9 mouse cellular contexts compared by ENCODE assay signal in genomic region chr9:45952890-45953289, GRCm38 (mm10). TPM values are rescaled to one million over a fixed set of nuclear protein-coding genes. Genes with fewer than 3 reads are reported as not detected.
A peak's percentile ranks its signal among the peaks of the same experiment; 100 is the strongest.
DNase-seq lines count a peak whose midpoint lies in the region; ATAC-seq and TF ChIP-seq lines count a peak whose summit lies in the region.
"Had no signal": no experiment of that assay in that cellular context is flagged by ENCODE, and none has a peak within 500 bp of the region (broad histone marks: within the 10 kb centered on the region; RNA-seq: fewer than 3 reads in every experiment).

No protein-coding gene starts in this region.

- no peaks in the 10 kb centered on the region for H3K9me3 ChIP-seq in hindbrain, embryonic 10.5 days
- H3K9me3 ChIP-seq in hindbrain, embryonic 11.5 days (ENCODE audit: control insufficient read depth, low read length), result no peaks in the 10 kb centered on the region
- no peaks in the 10 kb centered on the region for H3K9me3 ChIP-seq in intestine, postnatal 0 days (ENCODE audit: control insufficient read depth)
- no peaks in the 10 kb centered on the region for H3K9me3 ChIP-seq in stomach, postnatal 0 days (ENCODE audit: control insufficient read depth, low read length)

- H3K4me2 ChIP-seq in hindbrain, embryonic 11.5 days (replicated peaks; ENCODE audit: low read depth, low read length), result no peak overlapping the region
- peak overlapping the region; percentile 82 for H3K4me2 ChIP-seq in intestine, postnatal 0 days (replicated peaks; ENCODE audit: low read depth)
- H3K4me2 ChIP-seq in stomach, postnatal 0 days (replicated peaks; ENCODE audit: low read depth), result peak overlapping the region; percentile 80

- no peak overlapping the region for H3K9ac ChIP-seq in hindbrain, embryonic 11.5 days (ENCODE audit: low read depth, low read length)
- H3K9ac ChIP-seq in intestine, postnatal 0 days (ENCODE audit: low read depth, low read length), result peak overlapping the region; percentile 97; the same call in 1 of the 2 replicates
- H3K9ac ChIP-seq in stomach, postnatal 0 days (ENCODE audit: low read length), result peak overlapping the region; percentile 99
- H3K9ac ChIP-seq: forebrain, postnatal 0 days had no signal

- TF ChIP-seq EP300 in stomach, postnatal 0 days (optimal IDR thresholded peaks at IDR 0.05), result no peak

- no peak for TF ChIP-seq POLR2A in thymus, adult 2 months (IDR thresholded peaks at IDR 0.05; ENCODE audit: control insufficient read depth, extremely low read depth, insufficient read depth, low read length, poor library complexity)

- 81% methylated on average over 7 of the region's 7 CpGs for WGBS in hindbrain, embryonic 10.5 days
- WGBS in hindbrain, embryonic 11.5 days, result 86% methylated on average over 7 of the region's 7 CpGs
- WGBS in thymus, adult 2 months, result 79% methylated on average over 7 of the region's 7 CpGs
- WGBS in intestine, postnatal 0 days, result 80% methylated on average over 7 of the region's 7 CpGs
- 81% methylated on average over 7 of the region's 7 CpGs for WGBS in stomach, postnatal 0 days

- no peak for DNase-seq in hindbrain, embryonic 10.5 days (ENCODE audit: low spot score)
- no peak for DNase-seq in hindbrain, embryonic 11.5 days (ENCODE audit: low spot score)
- DNase-seq in thymus, adult 2 months, result no peak
- DNase-seq in thymus, postnatal 4 days, result no peak
- no peak for DNase-seq in stomach, postnatal 0 days (ENCODE audit: low spot score)
- no peak for DNase-seq in Muller cell, postnatal 12 days (ENCODE audit: inconsistent ontology term)
- no peak for DNase-seq in embryo, embryonic 9.5 days (ENCODE audit: extremely low spot score)
- DNase-seq: forebrain, postnatal 0 days had no signal

- H3K4me3 ChIP-seq in hindbrain, embryonic 10.5 days, result peak overlapping the region; percentile 93; the same call in 1 of the 2 replicates
- H3K4me3 ChIP-seq in hindbrain, embryonic 11.5 days (ENCODE audit: low read depth, low read length), result no peak overlapping the region
- peak overlapping the region; percentile 24 for H3K4me3 ChIP-seq in thymus, adult 2 months (ENCODE audit: control insufficient read depth, insufficient read depth, low read length)
- no peak overlapping the region for H3K4me3 ChIP-seq in intestine, postnatal 0 days (ENCODE audit: low read depth, low read length)
- H3K4me3 ChIP-seq in stomach, postnatal 0 days (ENCODE audit: low read depth, low read length), result peak overlapping the region; percentile 93; the same call in 1 of the 2 replicates

- peaks cover 36% of the 10 kb centered on the region for H3K4me1 ChIP-seq in hindbrain, embryonic 10.5 days (replicated peaks)
- no peaks in the 10 kb centered on the region for H3K4me1 ChIP-seq in hindbrain, embryonic 11.5 days (replicated peaks; ENCODE audit: control insufficient read depth, insufficient read depth, low read length)
- peaks cover 21% of the 10 kb centered on the region for H3K4me1 ChIP-seq in thymus, adult 2 months (replicated peaks; ENCODE audit: control insufficient read depth, insufficient read depth, low read length)
- H3K4me1 ChIP-seq in intestine, postnatal 0 days (replicated peaks; ENCODE audit: control insufficient read depth, insufficient read depth, low read length), result 0 out of 2 replicates have a peak, but pooled peaks cover 6% of the 10 kb centered on the region
- peaks cover 4% of the 10 kb centered on the region for H3K4me1 ChIP-seq in stomach, postnatal 0 days (replicated peaks; ENCODE audit: control insufficient read depth, insufficient read depth)

- ATAC-seq in hindbrain, embryonic 11.5 days (ENCODE audit: low FRiP score), result no peak
- ATAC-seq in intestine, postnatal 0 days, result no peak
- ATAC-seq in stomach, postnatal 0 days (ENCODE audit: low FRiP score, low TSS enrichment), result no peak
- ATAC-seq: forebrain, postnatal 0 days had no signal

- no peak overlapping the region for H3K27ac ChIP-seq in hindbrain, embryonic 10.5 days
- no peak overlapping the region for H3K27ac ChIP-seq in hindbrain, embryonic 11.5 days (ENCODE audit: low read depth, low read length)
- no peak overlapping the region for H3K27ac ChIP-seq in thymus, adult 2 months (ENCODE audit: control insufficient read depth, insufficient read depth, low read length)
- H3K27ac ChIP-seq in intestine, postnatal 0 days (ENCODE audit: low read depth, low read length), result no peak overlapping the region
- H3K27ac ChIP-seq in stomach, postnatal 0 days (replicated peaks), result no peak overlapping the region; the same call in 1 of the 2 replicates

- H3K27me3 ChIP-seq in hindbrain, embryonic 10.5 days (ENCODE audit: insufficient read depth, poor library complexity, severe bottlenecking), result no peaks in the 10 kb centered on the region
- no peaks in the 10 kb centered on the region for H3K27me3 ChIP-seq in hindbrain, embryonic 11.5 days (ENCODE audit: control insufficient read depth, insufficient read depth, low read length)
- no peaks in the 10 kb centered on the region for H3K27me3 ChIP-seq in thymus, adult 2 months (ENCODE audit: control insufficient read depth, insufficient read depth, low read length)
- H3K27me3 ChIP-seq in intestine, postnatal 0 days (replicated peaks; ENCODE audit: control insufficient read depth, insufficient read depth, low read length), result no peaks in the 10 kb centered on the region
- H3K27me3 ChIP-seq in stomach, postnatal 0 days (ENCODE audit: control insufficient read depth, insufficient read depth, low read length), result no peaks in the 10 kb centered on the region

- no peak for TF ChIP-seq CTCF in thymus, adult 2 months (IDR thresholded peaks at IDR 0.05; ENCODE audit: borderline replicate concordance, control insufficient read depth, extremely low read depth, insufficient read depth, low read length, poor library complexity)
- TF ChIP-seq CTCF in intestine, postnatal 0 days (IDR thresholded peaks at IDR 0.05; ENCODE audit: low read depth), result no peak
- no peak for TF ChIP-seq CTCF in stomach, postnatal 0 days (IDR thresholded peaks at IDR 0.05; ENCODE audit: low read depth)

- peaks cover 45% of the 10 kb centered on the region for H3K36me3 ChIP-seq in hindbrain, embryonic 10.5 days
- no peaks in the 10 kb centered on the region for H3K36me3 ChIP-seq in hindbrain, embryonic 11.5 days (ENCODE audit: control insufficient read depth, insufficient read depth, low read length)
- H3K36me3 ChIP-seq in thymus, adult 2 months (ENCODE audit: control insufficient read depth, insufficient read depth, low read length), result peaks cover 35% of the 10 kb centered on the region
- peaks cover 42% of the 10 kb centered on the region for H3K36me3 ChIP-seq in intestine, postnatal 0 days (ENCODE audit: control insufficient read depth, insufficient read depth)
- H3K36me3 ChIP-seq in stomach, postnatal 0 days (ENCODE audit: control insufficient read depth, insufficient read depth, low read length), result peaks cover 33% of the 10 kb centered on the region

RNA-seq across cellular contexts. Expression of gene Sidt2, which starts 2.2 kb away (rescaled TPM):
- polyA plus RNA-seq in hindbrain, embryonic 10.5 days (2016; fragmentation: Nextera tagmentation; extraction: Ambion mirVana), result 26.3 and 28.3 TPM in 2 replicates
- 23.4 and 23.6 TPM in 2 replicates for polyA plus RNA-seq in hindbrain, embryonic 11.5 days (2014; fragmentation: Nextera tagmentation; extraction: Ambion mirVana)
- polyA plus RNA-seq in thymus, adult 2 months (2012; rRNA removed), result 504 and 614 TPM in 2 replicates
- polyA plus RNA-seq in intestine, postnatal 0 days (2015; fragmentation: Nextera tagmentation; extraction: Ambion mirVana), result 65.0 and 70.5 TPM in 2 replicates
- 41.0 and 46.1 TPM in 2 replicates for polyA plus RNA-seq in stomach, postnatal 0 days (2015; fragmentation: Nextera tagmentation; extraction: Ambion mirVana)

RNA-seq across cellular contexts. Expression of gene Tagln, which starts 17.0 kb away (rescaled TPM):
- polyA plus RNA-seq in hindbrain, embryonic 10.5 days (2016; fragmentation: Nextera tagmentation; extraction: Ambion mirVana), result 23.0 and 34.8 TPM in 2 replicates
- polyA plus RNA-seq in hindbrain, embryonic 11.5 days (2014; fragmentation: Nextera tagmentation; extraction: Ambion mirVana), result 19.6 and 28.8 TPM in 2 replicates
- 66.3 and 69.5 TPM in 2 replicates for polyA plus RNA-seq in thymus, adult 2 months (2012; rRNA removed)
- 416 and 455 TPM in 2 replicates for polyA plus RNA-seq in intestine, postnatal 0 days (2015; fragmentation: Nextera tagmentation; extraction: Ambion mirVana)
- polyA plus RNA-seq in stomach, postnatal 0 days (2015; fragmentation: Nextera tagmentation; extraction: Ambion mirVana), result 881 and 1,168 TPM in 2 replicates

RNA-seq across cellular contexts. Expression of gene Rnf214, which starts 46.2 kb away (rescaled TPM):
- 71.8 and 84.1 TPM in 2 replicates for polyA plus RNA-seq in hindbrain, embryonic 10.5 days (2016; fragmentation: Nextera tagmentation; extraction: Ambion mirVana)
- 81.4 and 109 TPM in 2 replicates for polyA plus RNA-seq in hindbrain, embryonic 11.5 days (2014; fragmentation: Nextera tagmentation; extraction: Ambion mirVana)
- polyA plus RNA-seq in thymus, adult 2 months (2012; rRNA removed), result 23.1 and 30.4 TPM in 2 replicates
- 21.5 and 27.6 TPM in 2 replicates for polyA plus RNA-seq in intestine, postnatal 0 days (2015; fragmentation: Nextera tagmentation; extraction: Ambion mirVana)
- 18.9 and 22.3 TPM in 2 replicates for polyA plus RNA-seq in stomach, postnatal 0 days (2015; fragmentation: Nextera tagmentation; extraction: Ambion mirVana)

RNA-seq across cellular contexts. Expression of gene Pcsk7, which starts 46.6 kb away (rescaled TPM):
- polyA plus RNA-seq in hindbrain, embryonic 10.5 days (2016; fragmentation: Nextera tagmentation; extraction: Ambion mirVana), result 20.4 and 25.7 TPM in 2 replicates
- 13.3 and 15.7 TPM in 2 replicates for polyA plus RNA-seq in hindbrain, embryonic 11.5 days (2014; fragmentation: Nextera tagmentation; extraction: Ambion mirVana)
- 72.8 and 85.1 TPM in 2 replicates for polyA plus RNA-seq in thymus, adult 2 months (2012; rRNA removed)
- 16.9 and 17.3 TPM in 2 replicates for polyA plus RNA-seq in intestine, postnatal 0 days (2015; fragmentation: Nextera tagmentation; extraction: Ambion mirVana)
- 17.8 and 19.7 TPM in 2 replicates for polyA plus RNA-seq in stomach, postnatal 0 days (2015; fragmentation: Nextera tagmentation; extraction: Ambion mirVana)

RNA-seq across cellular contexts. Expression of gene Pafah1b2, which starts 59.6 kb away (rescaled TPM):
- 275 and 282 TPM in 2 replicates for polyA plus RNA-seq in hindbrain, embryonic 10.5 days (2016; fragmentation: Nextera tagmentation; extraction: Ambion mirVana)
- 282 and 301 TPM in 2 replicates for polyA plus RNA-seq in hindbrain, embryonic 11.5 days (2014; fragmentation: Nextera tagmentation; extraction: Ambion mirVana)
- polyA plus RNA-seq in thymus, adult 2 months (2012; rRNA removed), result 24.4 and 27.3 TPM in 2 replicates
- 78.1 and 78.2 TPM in 2 replicates for polyA plus RNA-seq in intestine, postnatal 0 days (2015; fragmentation: Nextera tagmentation; extraction: Ambion mirVana)
- polyA plus RNA-seq in stomach, postnatal 0 days (2015; fragmentation: Nextera tagmentation; extraction: Ambion mirVana), result 70.8 and 79.0 TPM in 2 replicates

Comparison
In these comparisons a context has a peak if more than half of its experiments do, and no peak if none do; other contexts are left out.
1. H3K4me3 ChIP-seq: peak in hindbrain, embryonic 10.5 days (single experiment), thymus, adult 2 months (single experiment) and stomach, postnatal 0 days (single experiment); none in hindbrain, embryonic 11.5 days (single experiment) and intestine, postnatal 0 days (single experiment).